Mouse (Mus musculus) C2C12 (cell line): Measurements from ENCODE around the gene Pls1.

Experiments
- CEBPB ChIP-seq: IDR thresholded peaks from one replicate; pipeline ENCODE4 v1.6.1; 2011; ENCODE audit warnings: low read depth, mild to moderate bottlenecking, control low read depth, moderate library complexity
- CTCF ChIP-seq: IDR thresholded peaks from one replicate; pipeline ENCODE4 v1.5.1; 2011; ENCODE audit not compliant: control insufficient read depth, insufficient read depth, insufficient read length
- FOSL1 ChIP-seq: IDR thresholded peaks from one replicate; pipeline ENCODE4 v1.8.0; 2011; ENCODE audit warnings: mild to moderate bottlenecking, low read length; ENCODE audit not compliant: poor library complexity, insufficient read depth, severe bottlenecking
- MAX ChIP-seq: IDR thresholded peaks from one replicate; pipeline ENCODE4 v1.6.1; 2011; ENCODE audit warnings: mild to moderate bottlenecking, control low read depth
- MYOD1 ChIP-seq: IDR thresholded peaks from one replicate; pipeline ENCODE4 v1.6.1; 2011; ENCODE audit warnings: low read depth; ENCODE audit not compliant: control insufficient read depth, insufficient read length
- MYOG ChIP-seq: IDR thresholded peaks from one replicate; pipeline ENCODE4 v1.6.1; 2011; ENCODE audit not compliant: control insufficient read depth, insufficient read length; ENCODE audit errors: extremely low read depth
- USF1 ChIP-seq: IDR thresholded peaks from one replicate; pipeline ENCODE4 v1.6.1; 2011; ENCODE audit warnings: low read depth, mild to moderate bottlenecking, control low read depth, moderate library complexity

- TF ChIP-seq MAX (no peak), CTCF (no peak), FOSL1 (no peak), MYOD1 (no peak), MYOG (no peak), USF1 (no peak), CEBPB (no peak)
Measured at GRCm38 (mm10) chr9:95878246-95878645, 33.1 kb upstream of the Pls1 start.
